Mouse (Mus musculus) heart, adult 2 months (tissue): Measurements from ENCODE around the gene Podxl2. TPM values are rescaled to one million over a fixed set of nuclear protein-coding genes. Genes with fewer than 3 reads are reported as not detected.

ENCODE experiments used
- DNase-seq, 2 experiments: peaks; one replicate each; pipeline ENCODE4 v3.0.0; 2021
- H3K27ac ChIP-seq: fragments of 200-600 bp; 2 replicates; pipeline ENCODE4 v1.8.1; 2022
- H3K27me3 ChIP-seq: fragments of 200-500 bp; 2 replicates; pipeline ENCODE4 v1.6.1; 2012; ENCODE audit warnings: mild to moderate bottlenecking, low read length, inconsistent platforms, mixed read lengths; ENCODE audit not compliant: control insufficient read depth, insufficient read depth
- H3K36me3 ChIP-seq: fragments of 200-500 bp; 2 replicates; pipeline ENCODE4 v1.6.1; 2012; ENCODE audit warnings: low read length, inconsistent platforms; ENCODE audit not compliant: control insufficient read depth, insufficient read depth
- H3K4me1 ChIP-seq: fragments of 200-500 bp; 2 replicates; pipeline ENCODE4 v1.6.1; 2011; ENCODE audit warnings: low read length; ENCODE audit not compliant: control insufficient read depth, insufficient read depth
- H3K4me3 ChIP-seq: fragments of 200-600 bp; 2 replicates; pipeline ENCODE4 v1.8.1; 2022
- H3K79me2 ChIP-seq: fragments of 200-500 bp; replicated peaks from 2 replicates; pipeline ENCODE4 v1.6.1; 2012; ENCODE audit warnings: mild to moderate bottlenecking, inconsistent platforms, low read length, moderate library complexity, mixed read lengths; ENCODE audit not compliant: control insufficient read depth, insufficient read depth
- H3K9ac ChIP-seq: fragments of 200-500 bp; 2 replicates; pipeline ENCODE4 v1.6.1; 2012; ENCODE audit warnings: low read depth, mild to moderate bottlenecking, control low read depth, inconsistent platforms, low read length, mixed read lengths
- CTCF ChIP-seq: fragments of 200-600 bp; IDR thresholded peaks from 2 replicates; pipeline ENCODE4 v1.8.1; 2022; ENCODE audit warnings: antibody characterized with exemption, mild to moderate bottlenecking, moderate library complexity
- EP300 ChIP-seq: fragments of 200-500 bp; IDR thresholded peaks from 2 replicates; pipeline ENCODE4 v1.6.1; 2011; ENCODE audit warnings: low read depth, low read length, control low read depth; ENCODE audit not compliant: insufficient read depth
- POLR2A ChIP-seq: fragments of 200-500 bp; IDR thresholded peaks from 2 replicates; pipeline ENCODE4 v1.6.1; 2011; ENCODE audit warnings: mild to moderate bottlenecking, low read depth, low read length, control low read depth; ENCODE audit not compliant: insufficient read depth
- WGBS: fragments of 180-500 bp; shearing (Covaris S2); methylation state at CpG from one replicate; pipeline ENCODE4 v1.1.7; 2018; 5-methylcytosine and 5-hydroxymethylcytosine counted together
- intact Hi-C: fragments of 180-260 bp; cut with DNase I; formaldehyde crosslinking; loops from one replicate; pipeline ENCODE4 v1.15.1; 2025
- polyA plus RNA-seq: library from polyadenylated mRNA; depleted of rRNA; stranded (reverse); fragments of >200 nt; gene quantifications from 2 replicates; pipeline ENCODE4 v1.2.3, GENCODE M21; 2012
- total RNA-seq, 2 experiments: library from RNA; stranded (reverse); gene quantifications; 2 replicates each; pipeline ENCODE4 v1.2.3; 2021

Gene Podxl2
- total and polyA plus RNA-seq, 3 experiments = 13.1 to 26.2 (median 15.9) TPM

- intact Hi-C loops = no loop called here
- Histone ChIP-seq H3K4me3 (peak within 1 kb of the TSS; percentile 91), H3K4me1 (peaks cover 9% of the 10 kb centered on the region), H3K36me3 (no peaks in the 10 kb centered on the region), H3K27me3 (no peaks in the 10 kb centered on the region), H3K9ac (peak within 1 kb of the TSS; percentile 88), H3K27ac (peak within 1 kb of the TSS; percentile 96), H3K79me2 (no peaks in the 10 kb centered on the region)
- DNase-seq = peak; percentile 99 to 100
- under 1% methylated on average over 72 of the region's 72 CpGs for WGBS
- TF ChIP-seq EP300 (0 out of 2 replicates have a peak, but pooled peaks have one; percentile 42), CTCF (peak; percentile 80), POLR2A (peak; percentile 72)
Observed at GRCm38 (mm10) chr6:88841781-88842689, 32.8 kb downstream of the Podxl2 start, which contains the start of gene Abtb1. TSS of gene Abtb1 (minus strand) at chr6:88841984.

- H3K27ac ChIP-seq = peak overlapping the region; percentile 96
- no peaks in the 10 kb centered on the region for H3K27me3 ChIP-seq
- H3K9ac ChIP-seq = peak overlapping the region; percentile 88
- TF ChIP-seq EP300 (no peak), POLR2A (no peak), CTCF (no peak)
- no peaks in the 10 kb centered on the region for H3K36me3 ChIP-seq
- H3K79me2 ChIP-seq = no peaks in the 10 kb centered on the region
- WGBS = under 1% methylated on average over 22 of the region's 22 CpGs
- H3K4me1 ChIP-seq = peaks cover 9% of the 10 kb centered on the region
- H3K4me3 ChIP-seq = peak overlapping the region; percentile 86
- DNase-seq = no peak
- intact Hi-C loops = no loop called here
Observed at GRCm38 (mm10) chr6:88841514-88841780, 33.4 kb downstream of the Podxl2 start.

DNA sequence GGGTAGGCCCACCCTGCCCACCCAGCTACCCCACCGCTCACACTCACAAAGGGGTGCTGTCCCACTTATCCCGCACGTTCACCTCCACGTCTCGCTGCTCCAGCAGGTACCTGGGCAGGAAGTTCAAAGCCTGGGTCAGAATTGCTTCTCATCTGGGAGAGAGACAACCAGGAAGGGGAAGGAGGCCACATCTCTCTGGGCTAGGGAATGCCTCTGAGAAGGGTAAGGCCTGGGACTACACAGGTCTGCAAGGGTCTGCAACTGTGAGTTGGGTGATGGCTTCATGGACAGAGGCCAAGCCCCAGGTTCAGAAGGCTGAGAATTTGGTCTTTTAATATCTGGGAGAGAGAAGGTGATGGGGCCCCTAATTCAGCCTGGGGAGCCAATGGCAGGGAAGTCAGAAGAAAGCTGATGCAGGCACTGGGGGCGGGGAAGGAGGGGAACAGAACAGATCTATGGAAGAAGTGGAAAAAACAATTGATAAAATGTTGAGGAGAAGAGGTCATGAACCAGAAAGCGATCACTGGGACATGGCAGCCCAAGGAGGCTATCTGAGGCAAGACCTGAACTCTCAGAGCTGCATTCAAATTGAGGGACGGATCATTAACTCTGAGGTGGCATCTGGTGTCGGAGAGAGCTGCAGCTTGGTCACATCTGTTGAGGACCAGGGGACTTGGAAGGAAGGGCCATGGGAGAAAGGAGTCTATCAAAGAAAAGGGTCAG is 33.9 kb downstream of the Podxl2 start:
- Histone ChIP-seq H3K79me2 (no peaks in the 10 kb centered on the region), H3K27ac (peak overlapping the region; percentile 96), H3K4me3 (peak overlapping the region; percentile 86), H3K9ac (peak overlapping the region; percentile 88), H3K27me3 (no peaks in the 10 kb centered on the region), H3K36me3 (no peaks in the 10 kb centered on the region), H3K4me1 (peaks cover 9% of the 10 kb centered on the region)
- intact Hi-C loops = no loop called here
- no peak for DNase-seq
- TF ChIP-seq POLR2A = no peak
- TF ChIP-seq EP300 = no peak
- no peak for TF ChIP-seq CTCF
- WGBS = 51% methylated on average over 9 of the region's 9 CpGs

DNA sequence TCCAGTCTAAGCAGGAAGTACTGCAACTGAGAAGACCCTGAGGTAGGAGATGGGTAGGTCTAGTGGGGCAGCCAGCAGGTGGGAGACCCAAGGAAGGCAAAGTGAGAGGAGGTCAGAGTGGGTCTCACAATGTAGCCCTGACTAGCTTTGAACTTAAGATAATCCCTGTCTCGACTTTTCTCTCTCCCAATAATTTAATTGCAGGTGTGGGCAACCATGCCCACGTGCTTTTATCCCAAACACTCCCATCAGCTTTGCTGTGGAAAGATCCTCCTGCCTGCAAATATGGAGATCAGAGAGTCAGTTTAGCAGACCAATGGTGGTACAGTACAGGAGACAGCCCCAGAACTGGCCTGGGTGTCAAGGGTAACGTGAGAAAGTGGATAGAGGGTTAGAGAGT is 34.6 kb downstream of the Podxl2 start:
- H3K4me3 ChIP-seq = no peak overlapping the region
- no peaks in the 10 kb centered on the region for H3K79me2 ChIP-seq
- 67% methylated on average over 3 of the region's 3 CpGs for WGBS
- intact Hi-C loops = no loop called here
- H3K27ac ChIP-seq = no peak overlapping the region
- no peaks in the 10 kb centered on the region for H3K27me3 ChIP-seq
- TF ChIP-seq EP300 (no peak), CTCF (no peak), POLR2A (no peak)
- no peak overlapping the region for H3K9ac ChIP-seq
- no peak for DNase-seq
- no peaks in the 10 kb centered on the region for H3K36me3 ChIP-seq
- H3K4me1 ChIP-seq = peaks cover 9% of the 10 kb centered on the region

DNA sequence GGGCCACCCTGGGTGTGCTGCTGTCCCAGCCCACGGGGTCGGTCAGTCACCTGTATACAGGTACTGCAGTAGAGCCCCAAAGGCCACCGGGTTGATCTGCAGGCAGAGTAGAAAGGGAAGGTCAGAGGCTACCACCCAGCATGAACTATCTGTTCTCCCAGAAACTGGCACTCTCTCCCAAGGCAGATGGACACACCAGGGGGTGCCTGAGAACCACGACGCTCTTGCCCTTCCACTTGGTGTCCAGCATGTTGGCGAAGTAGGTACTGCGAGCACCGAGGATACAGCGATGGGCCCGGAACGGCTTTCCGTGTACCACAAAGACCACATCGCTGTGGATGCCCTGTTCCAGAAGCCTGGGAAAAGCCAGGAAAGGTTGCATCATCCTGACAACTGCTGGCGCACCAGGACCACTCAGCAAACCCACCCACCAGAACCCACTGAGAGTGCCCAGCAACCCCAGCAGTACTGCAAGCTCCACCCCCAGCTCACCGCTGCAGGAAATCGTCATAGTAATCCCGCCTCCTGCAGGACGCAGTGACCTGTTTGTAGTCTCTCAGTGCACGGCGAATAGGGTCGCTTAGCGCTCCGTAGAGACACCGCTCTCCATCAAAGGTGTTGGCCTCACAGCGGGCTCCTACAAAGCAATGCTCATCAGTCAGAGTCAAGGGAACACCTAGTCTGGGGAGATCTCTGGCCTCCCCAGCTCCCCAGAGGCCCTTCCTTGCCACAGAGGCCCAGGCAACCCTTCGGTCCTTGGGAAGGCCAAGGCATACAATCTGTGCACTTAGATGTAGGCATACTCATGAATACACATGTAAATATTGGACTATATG is 35.5 kb downstream of the Podxl2 start:
- no peak for DNase-seq
- Histone ChIP-seq H3K36me3 (no peaks in the 10 kb centered on the region), H3K4me3 (no peak overlapping the region), H3K4me1 (peaks cover 9% of the 10 kb centered on the region), H3K79me2 (no peaks in the 10 kb centered on the region), H3K27ac (no peak overlapping the region), H3K9ac (no peak overlapping the region), H3K27me3 (no peaks in the 10 kb centered on the region)
- TF ChIP-seq POLR2A = no peak
- TF ChIP-seq CTCF = no peak
- no peak for TF ChIP-seq EP300
- intact Hi-C loops = no loop called here
- 83% methylated on average over 26 of the region's 26 CpGs for WGBS
